Mouse (Mus musculus) lung, embryonic 15.5 days (tissue): ENCODE results near the gene Htr1d. TPM values are rescaled to one million over a fixed set of nuclear protein-coding genes. Genes with fewer than 3 reads are reported as not detected.

ENCODE experiments used
- ATAC-seq: fragments of 200-750 bp; cut with Nextera tagmentation; 2 replicates; pipeline ENCODE4 v1.8.0; 2017; ENCODE audit warnings: moderate number of reproducible peaks, borderline replicate concordance; ENCODE audit not compliant: low FRiP score, low TSS enrichment; ENCODE audit errors: extremely low read depth
- H3K27ac ChIP-seq: fragments of 300-500 bp; sonication (generic); 2 replicates; pipeline ENCODE4 v1.5.1; 2015; ENCODE audit warnings: moderate library complexity, mild to moderate bottlenecking, inconsistent platforms
- H3K27me3 ChIP-seq: fragments of 300-500 bp; sonication (generic); 2 replicates; pipeline ENCODE4 v1.6.1; 2015; ENCODE audit warnings: inconsistent platforms
- H3K36me3 ChIP-seq: fragments of 300-500 bp; sonication (generic); 2 replicates; pipeline ENCODE4 v1.6.1; 2015; ENCODE audit warnings: inconsistent platforms
- H3K4me1 ChIP-seq: fragments of 300-500 bp; sonication (generic); 2 replicates; pipeline ENCODE4 v1.6.1; 2015; ENCODE audit warnings: inconsistent platforms
- H3K4me2 ChIP-seq: fragments of 300-500 bp; sonication (generic); 2 replicates; pipeline ENCODE4 v1.6.1; 2015; ENCODE audit warnings: inconsistent platforms, mild to moderate bottlenecking, moderate library complexity
- H3K4me3 ChIP-seq: fragments of 300-500 bp; sonication (generic); 2 replicates; pipeline ENCODE4 v1.5.1; 2015; ENCODE audit warnings: mild to moderate bottlenecking, inconsistent platforms
- H3K9ac ChIP-seq: fragments of 300-500 bp; sonication (generic); 2 replicates; pipeline ENCODE4 v1.6.1; 2015; ENCODE audit warnings: inconsistent platforms
- H3K9me3 ChIP-seq: fragments of 300-500 bp; sonication (generic); 2 replicates; pipeline ENCODE4 v1.6.1; 2016; ENCODE audit warnings: inconsistent platforms
- WGBS: fragments of 180-500 bp; shearing (Covaris S2); methylation state at CpG from one replicate; pipeline ENCODE4 v1.1.7; 2015; 5-methylcytosine and 5-hydroxymethylcytosine counted together
- polyA plus RNA-seq: library from polyadenylated mRNA; unstranded; fragments of >200 nt; fragmentation: Nextera tagmentation; extraction: Ambion mirVana; gene quantifications from 2 replicates; pipeline ENCODE4 v1.2.1, GENCODE M21; 2015

Gene Htr1d
- polyA plus RNA-seq, 1 experiment from 2014 or later, result not detected

DNA sequence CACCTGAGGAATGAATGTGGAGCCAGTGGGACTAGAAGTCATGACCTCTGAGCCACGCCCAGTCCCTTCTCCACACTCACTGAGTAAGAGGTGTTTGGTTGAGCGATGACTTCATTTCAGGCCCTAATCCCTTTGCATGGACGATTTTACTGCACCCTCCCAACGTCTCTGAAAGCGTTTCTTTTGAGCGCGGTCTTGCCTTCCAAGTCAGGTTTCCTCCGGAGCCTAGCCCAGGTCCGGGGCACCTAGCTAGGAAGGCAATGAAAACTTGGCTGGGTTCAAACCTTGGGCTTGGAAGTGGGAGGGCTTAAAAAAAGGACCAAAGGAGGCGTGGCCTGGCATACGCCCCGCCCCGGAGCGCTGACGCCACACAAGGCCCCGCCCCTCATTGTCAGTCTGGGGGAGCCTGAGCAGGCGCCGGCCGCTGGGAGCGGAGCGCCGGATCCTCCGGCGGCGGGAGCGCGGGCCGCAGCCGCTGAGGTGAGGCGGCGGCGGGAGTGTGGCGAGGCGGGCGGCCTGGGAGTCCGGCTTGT lies 46.1 kb downstream of the Htr1d start, which contains the start of gene Luzp1:
TSS of gene Luzp1 (plus strand) at position 391 of the 533 bp plus-strand sequence.
- 1% methylated on average over 36 of the region's 36 CpGs for WGBS
- Histone ChIP-seq H3K9ac (peak within 1 kb of the TSS; percentile 93), H3K4me3 (peak within 1 kb of the TSS; percentile 93), H3K4me2 (peak within 1 kb of the TSS; percentile 79), H3K4me1 (peaks cover 35% of the 10 kb centered on the region), H3K36me3 (no peaks in the 10 kb centered on the region), H3K27me3 (peaks cover under 1% of the 10 kb centered on the region; the same call in 1 of the 2 replicates), H3K9me3 (no peaks in the 10 kb centered on the region), H3K27ac (peak within 1 kb of the TSS; percentile 99)
- peak; percentile 91 for ATAC-seq

DNA sequence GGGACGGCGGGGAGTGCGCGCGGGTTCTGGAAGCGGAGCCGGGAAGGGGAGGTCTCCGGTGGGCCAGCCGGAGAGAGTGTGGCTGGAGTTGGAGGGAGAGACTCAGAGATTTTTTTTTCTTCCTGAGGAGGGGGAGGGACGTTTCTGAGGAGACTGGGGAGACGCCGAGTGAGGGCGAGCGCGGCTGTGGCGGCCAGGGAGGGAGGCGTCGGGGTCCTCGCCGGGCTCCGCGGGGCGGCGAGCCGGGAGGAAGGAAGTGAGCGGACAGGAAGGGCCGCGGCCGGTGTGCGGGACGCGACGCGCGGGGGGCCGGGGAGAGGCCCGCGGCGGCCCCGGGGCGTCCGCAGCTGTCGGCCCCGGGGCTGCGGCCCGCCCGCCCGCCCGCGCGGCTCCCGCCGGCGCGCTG lies 46.6 kb downstream of the Htr1d start:
- Histone ChIP-seq H3K4me2 (peak overlapping the region; percentile 79), H3K9me3 (no peaks in the 10 kb centered on the region), H3K27ac (peak overlapping the region; percentile 99), H3K27me3 (no peaks in the 10 kb centered on the region), H3K36me3 (no peaks in the 10 kb centered on the region), H3K4me1 (peaks cover 35% of the 10 kb centered on the region), H3K4me3 (peak overlapping the region; percentile 93), H3K9ac (peak overlapping the region; percentile 93)
- peak; percentile 83 for ATAC-seq
- WGBS, result 2% methylated on average over 25 of the region's 55 CpGs

DNA sequence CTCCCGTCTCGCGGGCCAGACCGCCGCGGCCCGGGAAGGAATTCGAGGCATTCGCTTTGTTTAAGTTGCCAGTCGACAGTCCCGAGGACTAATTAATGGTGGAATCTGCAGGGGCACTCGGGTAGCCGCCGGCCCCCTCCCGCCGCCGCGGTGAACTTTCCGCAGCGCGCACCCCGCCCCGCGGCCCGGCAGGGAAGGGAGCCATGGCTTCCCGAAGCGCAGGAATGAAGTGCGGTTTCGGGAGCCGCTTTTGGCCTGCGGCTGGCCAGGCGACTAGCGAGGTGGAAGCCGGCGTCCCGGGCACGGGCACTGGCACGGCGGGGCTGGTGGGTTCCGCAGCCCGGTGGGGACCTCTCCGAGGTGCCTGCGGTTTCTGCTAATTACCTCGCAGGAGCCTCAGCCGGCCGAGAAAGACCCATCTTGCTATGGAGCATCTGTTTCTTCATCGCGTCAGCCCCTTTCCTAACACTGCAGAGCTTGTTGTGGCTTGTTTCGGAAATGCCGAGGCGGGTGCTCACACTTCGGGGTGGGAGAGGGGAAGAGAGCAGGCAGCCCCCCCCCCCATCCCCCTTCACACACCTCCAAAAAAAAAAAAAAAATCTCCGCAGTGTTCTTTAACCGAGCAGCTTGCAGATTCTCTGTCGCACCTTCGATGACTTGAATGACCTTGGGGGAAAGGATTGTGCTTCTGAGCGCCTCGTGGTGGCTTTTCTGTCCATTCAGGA lies 47.2 kb downstream of the Htr1d start:
- Histone ChIP-seq H3K4me2 (peak overlapping the region; percentile 79), H3K27ac (peak overlapping the region; percentile 99), H3K27me3 (no peaks in the 10 kb centered on the region), H3K36me3 (no peaks in the 10 kb centered on the region), H3K4me3 (peak overlapping the region; percentile 93), H3K9me3 (no peaks in the 10 kb centered on the region), H3K9ac (peak overlapping the region; percentile 93), H3K4me1 (peaks cover 35% of the 10 kb centered on the region)
- peak; percentile 46; the same call in 1 of the 2 replicates for ATAC-seq
- under 1% methylated on average over 58 of the region's 58 CpGs for WGBS

DNA sequence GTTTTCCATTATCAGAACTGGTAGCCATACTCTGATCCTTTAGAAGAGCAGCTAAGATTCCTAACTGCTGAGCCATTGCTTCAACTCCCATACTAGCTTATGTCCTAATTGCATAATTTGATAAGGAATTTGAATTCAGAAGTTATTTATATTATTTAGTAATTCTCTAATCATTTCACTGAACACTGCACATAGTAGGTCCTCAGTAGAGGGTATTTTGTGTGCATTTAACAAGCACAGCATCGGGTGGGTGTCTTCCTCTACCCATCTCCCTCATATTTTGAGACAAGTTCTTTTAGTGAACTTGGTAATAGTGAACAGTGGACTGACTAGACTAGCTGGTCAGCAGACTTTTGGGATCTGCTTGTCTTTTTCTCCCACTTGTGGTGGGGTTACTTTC lies 53.4 kb downstream of the Htr1d start:
- H3K9ac ChIP-seq, result no peak overlapping the region
- H3K4me1 ChIP-seq, result peaks cover 13% of the 10 kb centered on the region
- 91% methylated on average over 1 of the region's 1 CpGs for WGBS
- no peak overlapping the region for H3K4me3 ChIP-seq
- no peak overlapping the region for H3K27ac ChIP-seq
- ATAC-seq, result no peak
- no peak overlapping the region for H3K4me2 ChIP-seq
- H3K36me3 ChIP-seq, result no peaks in the 10 kb centered on the region
- no peaks in the 10 kb centered on the region for H3K27me3 ChIP-seq
- no peaks in the 10 kb centered on the region for H3K9me3 ChIP-seq

DNA sequence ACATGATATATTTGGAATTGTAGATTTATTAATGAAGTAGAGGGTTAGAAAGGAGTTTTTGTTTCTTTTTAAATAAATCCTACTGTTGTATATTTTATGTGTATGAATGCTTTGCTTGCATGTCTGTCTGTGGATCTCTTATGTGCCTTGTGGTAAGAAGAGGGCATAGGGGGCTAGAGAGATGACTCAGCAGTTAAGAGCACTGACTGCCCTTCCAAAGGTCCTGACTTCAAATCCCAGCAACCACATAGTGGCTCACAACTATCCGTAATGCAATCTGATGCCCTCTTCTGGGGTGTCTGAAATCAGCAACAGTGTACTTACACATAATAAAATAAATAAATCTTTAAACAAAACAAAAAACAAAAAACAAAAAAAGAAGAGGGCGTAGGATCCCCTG lies 63.2 kb downstream of the Htr1d start:
- no peaks in the 10 kb centered on the region for H3K36me3 ChIP-seq
- no peak overlapping the region for H3K9ac ChIP-seq
- no peaks in the 10 kb centered on the region for H3K27me3 ChIP-seq
- no peaks in the 10 kb centered on the region for H3K4me1 ChIP-seq
- ATAC-seq, result no peak
- H3K4me2 ChIP-seq, result no peak overlapping the region
- 86% methylated on average over 2 of the region's 2 CpGs for WGBS
- no peaks in the 10 kb centered on the region for H3K9me3 ChIP-seq
- no peak overlapping the region for H3K27ac ChIP-seq
- no peak overlapping the region for H3K4me3 ChIP-seq

Other genes with a start within 250 kb of the Htr1d start
- gene Asap3, start 217.2 kb upstream of the Htr1d start, polyA plus RNA-seq, result 6.5 and 8.1 TPM in 2 replicates
- gene Tcea3, start 175.8 kb upstream of the Htr1d start, polyA plus RNA-seq, result 16.9 and 17.2 TPM in 2 replicates
- 23.9 and 25.6 TPM in 2 replicates for gene Zfp46, start 138.8 kb upstream of the Htr1d start, polyA plus RNA-seq
- gene Hnrnpr, start 112.6 kb upstream of the Htr1d start, polyA plus RNA-seq, result 185 and 187 TPM in 2 replicates
- gene 6030445D17Rik, start 38.7 kb downstream of the Htr1d start, polyA plus RNA-seq, result 0.46 and 0.57 TPM in 2 replicates
- gene Luzp1, start 46.2 kb downstream of the Htr1d start, polyA plus RNA-seq, result 109 and 121 TPM in 2 replicates
- 34.5 and 36.3 TPM in 2 replicates for gene Kdm1a, start 179.2 kb downstream of the Htr1d start, polyA plus RNA-seq
- not detected in 2 replicates for gene Tex46, start 186.9 kb downstream of the Htr1d start, polyA plus RNA-seq
- gene Lactbl1, start 199.1 kb downstream of the Htr1d start, polyA plus RNA-seq, result not detected in 2 replicates